ENCODE assay signal across 33 mouse cellular contexts in the genomic region with DNA sequence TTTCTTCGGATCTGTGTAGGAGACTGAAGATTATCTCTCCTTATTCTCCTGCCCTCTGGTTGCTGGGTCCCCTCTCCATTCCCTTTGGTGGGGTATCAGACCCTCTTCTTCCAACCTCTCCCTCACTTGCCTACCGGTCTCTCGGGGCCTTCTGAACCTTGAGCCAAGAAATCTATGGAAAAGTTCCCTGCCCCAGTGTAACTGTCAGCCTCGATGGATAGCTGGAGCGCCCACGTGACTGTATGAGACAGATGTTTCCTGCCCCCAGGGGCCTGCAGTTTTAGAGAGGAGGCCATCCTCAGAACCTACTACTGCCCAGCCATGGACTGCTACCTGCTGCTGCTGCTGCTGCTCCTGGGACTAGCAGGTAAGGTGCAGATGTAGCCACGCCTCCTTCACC. TPM values are rescaled to one million over a fixed set of nuclear protein-coding genes. Genes with fewer than 3 reads are reported as not detected.
DNase-seq lines count a peak whose midpoint lies in the region; ATAC-seq and TF ChIP-seq lines count a peak whose summit lies in the region.
"Had no signal": no experiment of that assay in that cellular context is flagged by ENCODE, and none has a peak within 500 bp of the region (broad histone marks: within the 10 kb centered on the region; RNA-seq: fewer than 3 reads in every experiment).

Treml1 (plus strand) TSS at position 301 of the 400 bp plus-strand sequence.

- 44% methylated on average over 7 of the region's 7 CpGs for WGBS in bone marrow, adult 2 months
- 28% methylated on average over 7 of the region's 7 CpGs for WGBS in liver, embryonic 15.5 days (ENCODE audit: insufficient replicate concordance)
- WGBS in neural tube, embryonic 15.5 days, result 85% methylated on average over 7 of the region's 7 CpGs

- H3K9ac ChIP-seq in liver, embryonic 15.5 days, result no peak within 1 kb of the TSS
- H3K9ac ChIP-seq in neural tube, embryonic 15.5 days (replicated peaks), result no peak within 1 kb of the TSS
- H3K9ac ChIP-seq: embryonic facial prominence, embryonic 13.5 days; forebrain, embryonic 12.5 days; forebrain, postnatal 0 days; hindbrain, embryonic 14.5 days had no signal

- no peaks in the 10 kb centered on the region for H3K27me3 ChIP-seq in erythroblast, embryonic 14.5 days (ENCODE audit: control insufficient read depth)
- H3K27me3 ChIP-seq in liver, embryonic 15.5 days, result no peaks in the 10 kb centered on the region
- no peaks in the 10 kb centered on the region for H3K27me3 ChIP-seq in neural tube, embryonic 15.5 days (replicated peaks)
- H3K27me3 ChIP-seq: embryonic facial prominence, embryonic 13.5 days; forebrain, embryonic 12.5 days had no signal

- H3K4me3 ChIP-seq in erythroblast, embryonic 14.5 days (replicated peaks), result peak within 1 kb of the TSS; percentile 21
- H3K4me3 ChIP-seq in bone marrow, adult 2 months (replicated peaks; ENCODE audit: control insufficient read depth, low read depth, low read length), result no peak within 1 kb of the TSS
- no peak within 1 kb of the TSS for H3K4me3 ChIP-seq in liver, embryonic 15.5 days (replicated peaks)
- H3K4me3 ChIP-seq in neural tube, embryonic 15.5 days (replicated peaks), result no peak within 1 kb of the TSS
- H3K4me3 ChIP-seq: embryonic facial prominence, embryonic 13.5 days; forebrain, embryonic 12.5 days had no signal

- H3K4me2 ChIP-seq in liver, embryonic 15.5 days, result peak within 1 kb of the TSS; percentile 42
- H3K4me2 ChIP-seq in neural tube, embryonic 15.5 days, result no peak within 1 kb of the TSS
- H3K4me2 ChIP-seq: embryonic facial prominence, embryonic 13.5 days; forebrain, embryonic 12.5 days; heart, embryonic 11.5 days; hindbrain, embryonic 14.5 days had no signal

- H3K27ac ChIP-seq in bone marrow, adult 2 months (ENCODE audit: control insufficient read depth, insufficient read depth, low read depth, low read length, poor library complexity), result peak within 1 kb of the TSS; percentile 12; the same call in 1 of the 2 replicates
- H3K27ac ChIP-seq in liver, embryonic 15.5 days (replicated peaks), result no peak within 1 kb of the TSS
- no peak within 1 kb of the TSS for H3K27ac ChIP-seq in neural tube, embryonic 15.5 days (replicated peaks)
- H3K27ac ChIP-seq: embryonic facial prominence, embryonic 13.5 days; forebrain, embryonic 12.5 days; hindbrain, embryonic 14.5 days; stomach, postnatal 0 days had no signal

- ATAC-seq in erythroblast, adult 5-6 weeks (replicated peaks; ENCODE audit: low FRiP score, poor library complexity, severe bottlenecking), result no peak
- ATAC-seq in liver, embryonic 15.5 days (ENCODE audit: insufficient read depth), result 0 out of 2 replicates have a peak, but pooled peaks have one; percentile 10
- no peak for ATAC-seq in granulocyte monocyte progenitor cell, adult 5-6 weeks (replicated peaks; ENCODE audit: poor library complexity, severe bottlenecking)
- ATAC-seq in neural tube, embryonic 15.5 days (ENCODE audit: low FRiP score), result no peak
- ATAC-seq: forebrain, postnatal 0 days; intestine, postnatal 0 days; lung, postnatal 0 days had no signal

- intact Hi-C loops in heart, postnatal 25 days (cut with DNase I), result no loop called here

- peak; percentile 27 for DNase-seq in 3T3-L1 (ENCODE audit: low read depth, low spot score)
- no peak for DNase-seq in heart, postnatal 25 days (ENCODE audit: low spot score)
- DNase-seq: adrenal gland, adult 8-10 months; cerebellum, adult 11 months; cerebellum, adult 9-10 months; forebrain, postnatal 0 days; gastrocnemius, postnatal 14 days; heart, adult 18-20 months; heart, postnatal 4 days; kidney, adult 9 months; kidney, postnatal 10 days; layer of hippocampus, postnatal 36 days; lung, adult 18-20 months; lung, postnatal 4 days; midbrain, embryonic 14.5 days; right cerebral cortex, postnatal 25 days; thymus, adult 2 months; thymus, postnatal 36 days had no signal

- H3K9me3 ChIP-seq in erythroblast, embryonic 14.5 days (ENCODE audit: control insufficient read depth, low read length), result no peaks in the 10 kb centered on the region
- no peaks in the 10 kb centered on the region for H3K9me3 ChIP-seq in liver, embryonic 15.5 days (replicated peaks)
- H3K9me3 ChIP-seq in neural tube, embryonic 15.5 days (replicated peaks), result no peaks in the 10 kb centered on the region
- H3K9me3 ChIP-seq: embryonic facial prominence, embryonic 13.5 days; forebrain, embryonic 12.5 days had no signal

- peaks cover 37% of the 10 kb centered on the region for H3K4me1 ChIP-seq in erythroblast, embryonic 14.5 days (ENCODE audit: control insufficient read depth)
- H3K4me1 ChIP-seq in bone marrow, adult 2 months (ENCODE audit: control insufficient read depth, insufficient read depth, low read length), result no peaks in the 10 kb centered on the region; the same call in 1 of the 2 replicates
- peaks cover 38% of the 10 kb centered on the region for H3K4me1 ChIP-seq in liver, embryonic 15.5 days (replicated peaks)
- H3K4me1 ChIP-seq in neural tube, embryonic 15.5 days, result 0 out of 2 replicates have a peak, but pooled peaks cover 4% of the 10 kb centered on the region
- H3K4me1 ChIP-seq: embryonic facial prominence, embryonic 13.5 days; forebrain, embryonic 12.5 days had no signal

- no peak for TF ChIP-seq CTCF in bone marrow, adult 2 months (IDR thresholded peaks at IDR 0.05; ENCODE audit: control insufficient read depth, insufficient read depth, low read length)

- H3K36me3 ChIP-seq in erythroblast, embryonic 14.5 days (ENCODE audit: control insufficient read depth), result no peaks in the 10 kb centered on the region
- no peaks in the 10 kb centered on the region for H3K36me3 ChIP-seq in liver, embryonic 15.5 days (replicated peaks)
- no peaks in the 10 kb centered on the region for H3K36me3 ChIP-seq in neural tube, embryonic 15.5 days
- H3K36me3 ChIP-seq: embryonic facial prominence, embryonic 13.5 days; forebrain, embryonic 12.5 days had no signal

- TF ChIP-seq POLR2A in bone marrow, adult 2 months (IDR thresholded peaks at IDR 0.05; ENCODE audit: borderline replicate concordance, control insufficient read depth, low read depth, low read length), result no peak

RNA-seq across cellular contexts. Expression of gene Treml1, which starts in this region (rescaled TPM):
- polyA plus RNA-seq in erythroblast, embryonic 14.5 days (2012), result 0.08 and 0.09 TPM in 2 replicates
- not detected in 2 replicates for total RNA-seq in erythroblast, adult 5-6 weeks (2015; ENCODE audit: low replicate concordance)
- total RNA-seq in erythroblast, adult 5-6 weeks (2017; ENCODE audit: low replicate concordance), result 0.34 and 1.3 TPM in 2 replicates
- polyA plus RNA-seq in bone marrow, adult 2 months (2011; ENCODE audit: insufficient read depth, insufficient read length, low replicate concordance, missing spikeins), result 58.8 and 115 TPM in 2 replicates
- 15.8 and 18.3 TPM in 2 replicates for polyA plus RNA-seq in liver, embryonic 15.5 days (2015; fragmentation: Nextera tagmentation; extraction: Ambion mirVana)
- total RNA-seq in heart, postnatal 25 days (2021), result under 1 TPM; 0.26 to 0.92 TPM
- not detected in 2 replicates for total RNA-seq in granulocyte monocyte progenitor cell, adult 5-6 weeks (2014; fragmentation: Nextera tagmentation)
- total RNA-seq in granulocyte monocyte progenitor cell, adult 5-6 weeks (2017), result 0.41 TPM in 1 of 2 replicates, not detected in the other
- polyA plus RNA-seq in neural tube, embryonic 15.5 days (2015; fragmentation: Nextera tagmentation; extraction: Ambion mirVana), result 0.43 and 0.49 TPM in 2 replicates
- total RNA-seq: forebrain, postnatal 0 days; gastrocnemius, postnatal 14 days; layer of hippocampus, postnatal 36 days; monocyte, adult 5-6 weeks had no signal
- polyA plus RNA-seq: forebrain, postnatal 0 days; large intestine, adult 2 months; stomach, postnatal 0 days had no signal

Comparison
In these comparisons a context has a peak if more than half of its experiments do, and no peak if none do; other contexts are left out.
1. RNA of gene Treml1 (polyA plus RNA-seq): 58.8 to 115 TPM in bone marrow, adult 2 months and 15.8 to 18.3 TPM in liver, embryonic 15.5 days; 0.43 to 0.49 TPM in neural tube, embryonic 15.5 days and 0.08 to 0.09 TPM in erythroblast, embryonic 14.5 days; every median in the first group is over 10 times any median in the second.